Mouse (Mus musculus) regulatory T cell (primary cell): ENCODE data around the gene Eefsec.

Source experiments
- in situ Hi-C: fragments of 300-600 bp; cut with MboI, MseI; formaldehyde crosslinking; loops from one replicate; pipeline ENCODE4 v1.15.1; 2025; ENCODE audit warnings: high pct_unique_total_duplicates

The Eefsec gene

GRCm38 (mm10) chr6:88416130-88416758, 30.1 kb downstream of the Eefsec start:
- in situ Hi-C loops = no loop called here

- in situ Hi-C loops = no loop called here
Measured at GRCm38 (mm10) chr6:88412604-88413003, 33.7 kb downstream of the Eefsec start.

DNA sequence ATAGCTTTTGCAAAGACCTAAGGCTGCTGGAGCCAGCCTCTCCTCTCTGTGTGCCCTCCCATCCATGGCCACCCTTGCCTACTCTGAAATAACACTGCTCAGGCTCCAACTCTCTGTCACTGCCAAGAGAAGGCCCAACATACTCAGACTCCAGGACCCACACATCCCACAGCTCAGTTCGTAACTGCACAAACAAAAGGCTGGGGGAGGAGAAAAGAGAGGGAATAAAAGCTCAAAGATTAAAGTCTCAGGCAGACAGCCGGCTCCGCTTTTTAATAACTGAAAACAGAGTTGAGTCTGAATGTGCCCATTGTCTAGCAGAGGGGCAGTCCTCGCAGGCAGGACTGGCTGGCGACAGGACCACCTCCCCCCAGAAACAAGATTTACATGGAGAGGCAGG, 36.8 kb downstream of the Eefsec start:
- in situ Hi-C loops = no loop called here

- in situ Hi-C loops = no loop called here
Measured at GRCm38 (mm10) chr6:88400451-88400850, 45.9 kb downstream of the Eefsec start.

DNA sequence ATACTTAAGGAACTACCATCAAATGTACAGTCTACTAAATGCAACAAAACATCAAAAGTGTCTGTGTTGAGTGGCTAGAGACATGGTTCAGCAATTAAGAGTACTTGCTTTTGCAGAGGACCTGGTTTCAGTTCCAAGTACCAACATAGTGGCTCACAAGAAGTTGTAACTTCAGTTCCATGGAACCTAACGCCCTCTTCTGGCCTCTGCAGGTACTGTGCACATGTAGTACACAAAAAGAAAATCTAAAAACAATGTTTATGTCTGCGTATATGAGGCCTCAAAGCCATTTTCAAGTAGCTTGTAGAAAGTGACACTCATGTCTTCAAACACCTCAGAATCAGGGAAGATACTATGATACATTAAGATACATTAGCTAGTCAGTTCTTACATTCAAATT, 48.4 kb downstream of the Eefsec start:
- in situ Hi-C loops = no loop called here

DNA sequence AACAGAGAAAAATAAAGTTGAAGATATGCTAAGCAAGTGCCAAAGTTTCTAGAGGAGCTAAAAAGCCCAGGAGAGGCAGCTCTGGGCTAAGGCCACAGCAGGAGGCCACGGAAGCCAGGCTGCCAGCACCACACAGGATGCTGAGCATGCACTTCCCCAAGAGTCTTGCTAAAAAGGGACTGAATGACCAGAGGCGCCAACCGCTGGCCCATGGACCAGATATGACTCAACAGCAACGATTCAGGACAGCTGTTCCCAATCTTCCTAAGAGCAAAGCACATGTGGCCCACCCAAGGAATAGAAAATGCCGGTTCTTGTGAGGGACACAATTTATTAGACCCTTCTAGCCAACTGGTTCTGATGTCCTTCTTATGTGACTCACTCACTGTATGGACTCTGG, 57.4 kb downstream of the Eefsec start:
- in situ Hi-C loops = no loop called here

- in situ Hi-C loops = no loop called here
Measured at GRCm38 (mm10) chr6:88387836-88388724, 58.3 kb downstream of the Eefsec start.

DNA sequence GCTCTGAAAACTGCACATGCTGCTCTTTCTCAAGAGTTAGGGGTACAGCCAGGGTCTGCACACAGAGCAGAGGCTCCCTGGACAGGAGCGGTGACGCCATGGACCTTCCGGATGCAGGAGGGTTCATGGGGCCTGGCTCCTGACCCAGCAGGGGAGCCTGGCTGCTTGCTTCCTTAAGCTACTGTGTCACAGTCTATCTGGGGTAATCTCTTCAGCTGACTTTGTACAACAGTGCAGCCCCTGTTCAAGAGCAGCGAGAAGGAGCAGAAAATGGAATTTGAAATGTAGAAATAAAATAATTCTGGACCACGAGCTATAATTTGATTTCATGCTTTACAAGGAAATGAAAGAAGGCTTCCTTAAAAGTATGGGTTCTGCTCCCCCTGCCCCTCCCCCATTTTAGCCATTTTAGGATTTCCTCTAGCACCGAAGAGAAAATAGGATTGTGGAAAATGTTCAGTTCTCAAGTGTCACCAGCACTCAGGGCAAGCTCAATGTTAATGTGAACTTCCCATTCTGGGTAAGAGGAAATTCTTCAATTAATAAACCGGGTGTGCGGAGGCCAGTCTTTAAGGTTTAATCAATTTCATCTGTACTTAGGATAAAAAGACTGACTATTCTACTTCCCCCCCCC, 61.8 kb downstream of the Eefsec start:
- in situ Hi-C loops = no loop called here

GRCm38 (mm10) chr6:88383734-88384133, 62.6 kb downstream of the Eefsec start:
- in situ Hi-C loops = no loop called here

DNA sequence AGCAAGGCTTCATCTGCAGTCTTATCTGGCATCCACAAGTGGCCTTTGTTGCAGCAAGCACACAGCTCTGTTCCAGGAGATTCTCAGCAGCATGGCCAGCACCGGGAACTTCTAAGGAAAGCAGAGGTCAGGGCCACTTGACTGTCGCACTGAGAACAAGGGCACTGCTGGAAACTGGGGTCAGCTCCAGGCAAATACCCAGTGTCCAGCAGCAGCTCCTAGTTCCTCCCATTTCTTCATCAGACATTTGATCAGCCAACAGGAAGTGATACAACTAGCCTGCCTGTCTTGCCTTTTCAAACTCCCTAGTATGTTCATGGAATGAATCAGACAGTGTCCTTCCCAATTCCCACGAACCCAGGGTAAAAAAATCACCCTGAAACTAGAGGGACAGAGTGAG, 66.6 kb downstream of the Eefsec start:
- in situ Hi-C loops = no loop called here

DNA sequence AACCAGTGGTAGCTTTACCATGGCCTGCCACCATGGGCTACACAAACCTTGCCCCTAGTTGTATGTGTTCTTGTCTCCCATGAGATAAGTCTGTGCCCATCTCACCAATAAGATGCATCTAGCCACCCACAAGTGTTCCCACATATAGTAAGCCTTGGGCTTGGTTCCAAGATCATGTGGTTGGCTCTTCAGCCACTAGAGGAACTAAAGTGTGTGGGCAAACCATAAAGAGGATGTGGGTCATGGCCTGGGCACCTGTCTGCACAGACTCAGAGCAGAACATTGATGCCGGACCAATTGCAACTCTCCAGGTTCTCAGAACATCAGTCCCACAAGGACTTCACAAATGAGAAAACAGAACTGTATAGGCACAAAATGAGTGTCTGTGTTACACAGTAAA, 67.5 kb downstream of the Eefsec start:
- in situ Hi-C loops = no loop called here

- in situ Hi-C loops = no loop called here
Measured at GRCm38 (mm10) chr6:88374247-88374646, 72.1 kb downstream of the Eefsec start.

- in situ Hi-C loops = no loop called here
Measured at GRCm38 (mm10) chr6:88369851-88370635, 76.3 kb downstream of the Eefsec start.

DNA sequence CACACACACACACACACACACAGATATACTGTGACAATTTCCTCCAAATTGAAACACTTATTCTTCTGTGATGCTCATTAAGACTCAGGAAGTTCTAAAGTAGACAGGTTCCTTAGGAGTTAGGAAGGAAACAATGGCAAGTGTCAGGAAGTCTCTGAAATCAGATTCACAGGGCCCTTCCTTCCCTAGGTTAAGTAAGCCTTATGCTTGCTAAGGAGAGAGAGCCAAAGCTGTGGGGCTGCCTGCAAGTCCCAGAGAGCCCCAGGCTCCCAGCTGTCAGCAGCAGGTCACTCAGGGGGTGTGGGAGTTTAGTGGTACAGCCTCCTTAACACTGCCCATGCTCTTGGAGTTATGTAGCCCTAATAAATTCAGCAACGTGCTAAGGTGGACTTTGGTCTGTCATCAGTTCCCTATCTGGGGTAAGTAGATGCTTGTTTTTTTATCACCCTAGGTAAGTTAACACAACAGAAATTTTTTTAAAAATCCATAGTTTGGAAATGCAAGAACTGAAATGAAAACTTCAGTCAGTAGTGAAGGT, 82.8 kb downstream of the Eefsec start:
- in situ Hi-C loops = no loop called here

DNA sequence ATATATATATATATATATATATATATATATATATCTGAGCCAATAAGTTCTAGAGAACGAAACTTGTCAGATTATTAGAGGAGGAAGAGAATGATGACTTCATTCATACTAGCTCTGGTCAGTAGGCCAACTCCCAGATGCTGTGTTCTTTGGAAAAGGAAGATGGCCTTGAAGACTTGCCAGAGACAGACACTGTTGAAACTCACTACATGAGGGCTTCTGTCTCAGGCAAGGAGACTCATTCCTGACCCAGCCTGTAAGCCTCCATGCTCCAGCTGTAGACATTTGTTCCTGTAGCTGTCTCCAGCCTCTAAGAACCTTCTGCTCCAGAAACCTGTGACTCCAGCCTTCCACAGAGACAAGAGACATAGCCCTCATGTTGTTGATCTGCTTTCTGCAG, 85.2 kb downstream of the Eefsec start:
- in situ Hi-C loops = no loop called here

DNA sequence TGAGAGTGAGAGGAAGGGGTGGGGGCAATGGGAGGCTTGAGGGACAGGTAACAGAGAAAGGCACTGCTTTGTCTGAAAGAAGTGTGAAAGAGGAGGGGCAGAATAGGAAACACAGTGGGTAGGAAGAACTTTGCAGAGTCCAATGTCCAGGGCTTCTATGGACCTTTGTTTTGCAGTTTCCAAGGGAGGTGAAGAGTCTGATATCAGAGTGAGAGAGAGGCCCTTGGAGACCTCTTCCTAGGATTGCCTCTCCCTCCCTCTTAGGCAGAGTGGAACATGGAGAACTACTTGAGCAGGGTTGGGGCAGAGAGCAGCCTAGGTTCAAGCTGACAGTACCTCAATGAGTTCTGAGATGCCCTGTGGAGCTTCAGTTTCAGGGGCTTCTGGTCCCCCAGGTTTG, 88.1 kb downstream of the Eefsec start:
- in situ Hi-C loops = no loop called here

DNA sequence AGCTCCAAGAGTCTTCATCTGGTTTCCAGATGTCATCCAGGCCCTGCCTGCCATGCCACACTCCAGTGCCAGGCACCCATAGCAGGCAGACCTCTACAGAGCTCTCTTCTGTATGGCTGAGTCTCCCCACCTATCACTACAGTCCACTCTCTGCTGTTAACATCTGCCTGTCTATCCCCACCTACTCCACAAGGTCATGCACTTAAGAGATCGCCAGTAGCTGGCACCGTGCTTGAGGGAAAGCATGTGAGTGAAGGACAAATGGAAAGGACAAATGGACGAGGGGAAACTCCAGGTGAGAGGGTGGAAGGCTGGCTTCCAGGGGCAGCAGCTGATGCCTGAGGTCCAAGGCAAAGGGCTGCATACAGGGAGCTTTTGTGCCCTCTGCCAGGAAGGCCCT, 90.5 kb downstream of the Eefsec start:
- in situ Hi-C loops = no loop called here

DNA sequence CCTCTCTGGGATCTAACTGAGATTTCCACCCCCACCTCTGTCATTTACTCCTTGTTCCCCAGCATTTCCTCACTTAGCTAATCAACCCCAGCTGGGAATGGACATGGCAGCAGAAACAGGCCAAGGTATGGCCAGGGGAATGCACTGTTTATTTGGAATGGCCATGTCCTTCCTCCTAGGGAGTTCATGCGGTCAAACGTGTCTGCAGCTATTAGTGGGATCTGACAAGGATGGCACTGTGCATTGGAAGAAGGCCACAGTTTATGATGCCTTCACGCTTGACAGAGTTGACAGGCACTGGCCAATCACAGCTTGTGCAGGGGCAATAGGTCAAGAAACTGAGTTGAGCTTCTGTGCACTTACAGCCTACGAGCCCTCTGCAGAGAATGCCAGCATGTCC, 93.8 kb downstream of the Eefsec start:
- in situ Hi-C loops = no loop called here

DNA sequence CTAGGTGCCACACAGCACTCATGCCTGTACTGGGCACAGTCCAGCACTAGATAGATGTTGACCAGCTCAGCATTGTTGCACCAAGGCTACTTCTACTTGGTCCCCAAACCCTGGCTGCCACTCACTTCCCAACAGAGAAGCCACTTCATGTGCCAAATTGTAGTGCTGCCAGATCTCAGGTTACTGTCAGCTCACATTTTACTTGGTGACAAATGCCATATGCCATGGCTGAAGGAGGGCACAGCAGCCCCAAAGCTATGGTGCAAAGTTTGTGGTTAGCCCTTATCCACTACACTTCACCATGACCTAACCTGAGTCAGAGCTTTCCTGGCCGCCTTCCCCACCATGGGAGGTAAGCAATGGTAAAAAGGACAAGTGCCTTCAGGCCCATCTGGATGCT, 99.6 kb downstream of the Eefsec start:
- in situ Hi-C loops = no loop called here

DNA sequence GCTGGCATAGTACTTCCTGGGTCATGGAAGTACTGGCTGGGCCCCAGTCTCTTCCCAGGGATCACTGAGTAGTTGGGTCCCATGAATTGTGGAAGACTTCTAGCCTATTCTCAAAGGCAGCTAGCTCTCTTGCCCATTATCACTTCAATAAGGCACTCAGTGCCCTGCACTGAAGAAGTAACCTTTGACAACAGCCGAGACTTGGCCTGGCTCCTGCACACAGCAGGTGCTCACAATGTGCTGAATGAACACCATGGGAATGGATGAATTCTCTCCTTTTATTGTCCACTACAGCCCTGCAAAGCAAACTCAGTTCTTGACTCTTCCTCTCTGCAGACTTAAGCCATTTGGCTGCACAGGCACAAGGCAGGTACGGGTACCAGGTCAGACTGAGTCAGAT, 101.0 kb downstream of the Eefsec start:
- in situ Hi-C loops = no loop called here
